Mouse (Mus musculus) brain, embryonic 14.5 days (tissue): ENCODE results near the gene Pigv.

Experiments
- CTCF ChIP-seq: fragments of 200-500 bp; IDR thresholded peaks from 2 replicates; pipeline ENCODE4 v1.5.1; 2012; ENCODE audit warnings: inconsistent platforms, mild to moderate bottlenecking, moderate library complexity, borderline replicate concordance; ENCODE audit not compliant: insufficient read depth, insufficient read length; ENCODE audit errors: extremely low read depth
- POLR2A ChIP-seq: fragments of 200-500 bp; IDR thresholded peaks from 2 replicates; pipeline ENCODE4 v1.6.1; 2012; ENCODE audit warnings: mild to moderate bottlenecking, inconsistent platforms, borderline replicate concordance; ENCODE audit not compliant: poor library complexity, insufficient read depth, insufficient read length, severe bottlenecking; ENCODE audit errors: extremely low read depth

DNA sequence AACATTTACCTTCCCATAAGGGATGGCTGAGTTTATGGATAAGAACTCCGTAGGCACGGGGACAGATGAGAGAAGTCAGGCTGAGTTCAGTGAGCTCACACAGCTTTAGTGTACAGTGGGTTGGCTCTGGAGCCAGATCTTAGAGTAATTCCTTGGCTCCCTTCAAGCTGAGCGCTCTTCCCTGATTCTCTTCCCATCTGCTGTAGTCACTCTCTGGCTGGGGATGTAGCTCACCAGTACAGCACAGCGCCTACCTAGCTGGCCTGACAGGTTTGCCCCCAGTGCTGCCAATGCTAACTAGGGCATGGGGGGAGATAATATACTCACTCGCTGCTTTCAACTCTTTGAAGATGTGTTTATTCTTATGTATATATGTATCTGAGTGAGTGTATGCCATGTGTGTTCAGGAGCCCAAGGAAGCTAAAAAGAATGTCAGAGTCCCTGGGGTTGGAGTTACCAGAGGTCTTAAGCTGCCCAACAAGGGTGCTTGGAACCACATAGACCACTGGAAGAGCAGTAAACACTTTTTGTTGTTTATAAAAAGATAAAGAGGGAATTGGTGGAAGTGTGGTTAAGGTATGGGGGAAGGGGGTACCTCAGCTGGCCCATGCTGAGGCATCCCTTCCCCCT is 14.5 kb downstream of the Pigv start:
- no peak for TF ChIP-seq CTCF
- no peak for TF ChIP-seq POLR2A
